Mouse (Mus musculus) liver, adult 2 months (tissue): ENCODE measurements around the gene Fbxw2. TPM values are rescaled to one million over a fixed set of nuclear protein-coding genes. Genes with fewer than 3 reads are reported as not detected.
"Not testable (repeated sequence)": the region's sequence is repeated elsewhere in the genome, so short reads cannot be mapped to it uniquely, and the experiment has no call there.

Experiments
- DNase-seq: peaks from one replicate; pipeline ENCODE4 v3.0.0-alpha.2; 2011; ENCODE audit warnings: low read depth, low spot score; ENCODE audit errors: extremely low read depth
- H3K27ac ChIP-seq: fragments of 200-500 bp; replicated peaks from 2 replicates; pipeline ENCODE4 v1.5.1; 2012; ENCODE audit warnings: low read depth, mild to moderate bottlenecking, control low read depth, inconsistent platforms, low read length; ENCODE audit not compliant: insufficient read depth
- H3K27me3 ChIP-seq: fragments of 200-500 bp; 2 replicates; pipeline ENCODE4 v1.6.1; 2012; ENCODE audit warnings: mild to moderate bottlenecking, moderate library complexity, low read length, inconsistent platforms; ENCODE audit not compliant: control insufficient read depth, insufficient read depth
- H3K36me3 ChIP-seq: fragments of 200-500 bp; 2 replicates; pipeline ENCODE4 v1.6.1; 2012; ENCODE audit warnings: low read length, inconsistent platforms; ENCODE audit not compliant: control insufficient read depth, insufficient read depth
- H3K4me1 ChIP-seq: fragments of 200-500 bp; 2 replicates; pipeline ENCODE4 v1.6.1; 2011; ENCODE audit warnings: low read length; ENCODE audit not compliant: control insufficient read depth, insufficient read depth
- H3K4me3 ChIP-seq: fragments of 200-500 bp; 2 replicates; pipeline ENCODE4 v1.5.1; 2011; ENCODE audit warnings: low read depth, mild to moderate bottlenecking, control low read depth, low read length, moderate library complexity; ENCODE audit not compliant: insufficient read depth
- H3K79me2 ChIP-seq: fragments of 200-500 bp; 2 replicates; pipeline ENCODE4 v1.6.1; 2012; ENCODE audit warnings: inconsistent platforms, mild to moderate bottlenecking, low read length, moderate library complexity; ENCODE audit not compliant: control insufficient read depth, insufficient read depth
- H3K9ac ChIP-seq: fragments of 200-500 bp; 2 replicates; pipeline ENCODE4 v1.6.1; 2012; ENCODE audit warnings: low read depth, mild to moderate bottlenecking, control low read depth, inconsistent platforms, low read length
- CTCF ChIP-seq: fragments of 200-500 bp; IDR thresholded peaks from 2 replicates; pipeline ENCODE4 v1.5.1; 2011; ENCODE audit warnings: low read depth, low read length, control low read depth
- POLR2A ChIP-seq: fragments of 200-500 bp; IDR thresholded peaks from 2 replicates; pipeline ENCODE4 v1.6.1; 2011; ENCODE audit warnings: low read length, control low read depth; ENCODE audit not compliant: insufficient read depth; ENCODE audit errors: extremely low read depth
- WGBS: fragments of 180-500 bp; shearing (Covaris S2); methylation state at CpG from one replicate; pipeline ENCODE4 v1.1.7; 2018; 5-methylcytosine and 5-hydroxymethylcytosine counted together
- polyA plus RNA-seq: library from polyadenylated mRNA; depleted of rRNA; stranded (reverse); fragments of >200 nt; gene quantifications from 2 replicates; pipeline ENCODE4 v1.2.3, GENCODE M21; 2012
- total RNA-seq: library from RNA; depleted of rRNA; stranded (reverse); fragments of >200 nt; gene quantifications from 2 replicates; pipeline ENCODE4 v1.2.3, GENCODE M21; 2014

The Fbxw2 gene
- total and polyA plus RNA-seq, 2 experiments: 24.2 to 51.9 TPM

DNA sequence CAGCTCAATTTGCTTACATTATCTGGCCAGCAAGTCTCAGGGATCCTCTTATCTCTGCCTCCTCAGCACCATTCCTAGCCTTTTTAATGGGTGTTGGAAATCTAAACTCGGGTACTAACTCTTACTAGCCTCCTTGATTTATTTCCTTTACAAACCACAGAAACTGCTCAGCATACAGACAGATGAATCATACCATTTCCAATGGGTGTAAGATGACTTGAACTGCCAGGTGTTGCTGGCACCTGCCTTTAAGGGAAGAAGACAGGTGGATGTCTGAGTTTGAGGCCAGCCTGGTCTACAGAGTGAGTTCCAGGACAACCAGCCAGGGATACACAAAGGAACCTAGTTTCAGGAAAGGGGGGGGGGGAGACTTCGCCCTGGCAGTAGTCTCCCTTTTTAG, 18.1 kb downstream of the Fbxw2 start:
- TF ChIP-seq CTCF (no peak), POLR2A (no peak)
- 72% methylated on average over 2 of the region's 2 CpGs for WGBS
- no peak overlapping the region for H3K4me3 ChIP-seq
- peaks cover 29% of the 10 kb centered on the region; the same call in 1 of the 2 replicates for H3K79me2 ChIP-seq
- H3K4me1 ChIP-seq: peaks cover 15% of the 10 kb centered on the region
- H3K27me3 ChIP-seq: no peaks in the 10 kb centered on the region
- no peak overlapping the region for H3K27ac ChIP-seq
- no peak for DNase-seq
- no peak overlapping the region for H3K9ac ChIP-seq
- H3K36me3 ChIP-seq: peaks cover 55% of the 10 kb centered on the region

DNA sequence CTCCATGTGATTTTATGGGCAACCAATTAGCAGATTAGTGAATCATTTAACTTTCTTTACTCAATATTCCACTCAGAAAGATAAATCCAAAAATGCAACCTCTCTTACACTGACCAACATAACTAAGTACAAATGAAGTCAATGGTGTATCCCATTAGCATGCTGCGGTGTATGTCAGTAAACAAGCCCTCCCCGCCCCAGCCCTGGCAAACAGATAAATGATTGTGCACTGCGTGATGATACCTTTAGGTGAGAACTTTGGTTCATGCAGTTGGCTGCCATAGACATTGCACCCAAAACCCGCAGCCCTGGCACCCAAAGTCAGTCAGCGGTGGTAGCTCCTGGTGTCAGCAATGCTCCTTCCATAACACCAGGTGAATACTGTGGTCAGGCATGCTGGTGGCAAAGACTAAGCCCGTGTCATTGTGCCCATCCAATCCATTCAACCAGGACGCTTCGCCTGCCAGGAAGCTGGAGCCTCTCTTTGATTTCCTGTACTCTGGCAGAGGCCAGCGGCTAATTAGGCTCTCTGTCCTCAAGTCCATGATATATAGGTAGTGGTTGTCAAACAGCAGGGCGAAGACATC, 20.7 kb downstream of the Fbxw2 start:
- Histone ChIP-seq H3K27me3 (no peaks in the 10 kb centered on the region), H3K4me3 (no peak overlapping the region), H3K4me1 (peaks cover 15% of the 10 kb centered on the region), H3K36me3 (peaks cover 32% of the 10 kb centered on the region), H3K27ac (no peak overlapping the region), H3K9ac (no peak overlapping the region), H3K79me2 (peaks cover 27% of the 10 kb centered on the region; the same call in 1 of the 2 replicates)
- WGBS: 75% methylated on average over 10 of the region's 10 CpGs
- TF ChIP-seq POLR2A (no peak), CTCF (no peak)
- no peak for DNase-seq

DNA sequence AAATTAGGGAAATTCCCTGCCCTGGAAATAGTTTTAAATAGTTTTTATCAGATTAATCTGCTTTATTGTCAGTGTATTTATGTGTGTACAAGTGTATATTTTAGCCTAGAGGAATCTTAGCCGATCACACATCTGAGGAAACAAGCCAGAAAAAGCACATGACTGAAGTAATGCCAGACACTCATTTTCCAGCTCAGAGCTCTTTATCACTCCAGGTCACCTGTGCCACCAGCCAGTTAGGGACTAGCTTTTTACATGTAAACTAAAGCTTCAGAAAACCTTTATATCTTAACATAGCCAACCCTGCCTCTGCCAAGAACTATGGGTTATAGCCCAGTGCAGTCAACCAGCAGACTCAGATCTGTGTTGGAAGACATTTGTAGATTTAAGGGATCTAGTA, 21.3 kb downstream of the Fbxw2 start:
- H3K4me1 ChIP-seq: peaks cover 15% of the 10 kb centered on the region
- H3K4me3 ChIP-seq: no peak overlapping the region
- 11% methylated on average over 1 of the region's 1 CpGs for WGBS
- H3K36me3 ChIP-seq: peaks cover 27% of the 10 kb centered on the region
- H3K27me3 ChIP-seq: no peaks in the 10 kb centered on the region
- H3K9ac ChIP-seq: no peak overlapping the region; the same call in 1 of the 2 replicates
- peak; percentile 77 for DNase-seq
- TF ChIP-seq POLR2A (no peak), CTCF (no peak)
- no peak overlapping the region for H3K27ac ChIP-seq
- peaks cover 25% of the 10 kb centered on the region; the same call in 1 of the 2 replicates for H3K79me2 ChIP-seq

DNA sequence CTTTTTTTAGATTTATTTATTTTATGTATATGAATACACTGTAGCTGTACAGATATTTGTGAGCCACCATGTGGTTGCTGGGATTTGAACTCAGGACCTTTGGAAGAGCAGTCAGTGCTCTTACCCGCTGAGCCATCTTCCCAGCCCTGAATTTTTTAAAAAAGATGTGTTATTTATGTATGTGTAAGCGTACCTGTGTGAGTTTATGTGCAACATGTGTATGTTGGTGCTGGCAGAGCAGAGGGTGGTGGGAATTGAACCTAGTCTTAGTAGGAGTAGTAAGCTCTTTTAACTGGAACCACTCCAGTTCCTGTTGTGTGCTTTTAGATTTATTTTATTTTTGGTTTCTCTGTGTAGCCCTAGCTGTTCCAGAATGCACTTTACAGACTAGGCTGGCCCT, 21.9 kb downstream of the Fbxw2 start:
- no peak overlapping the region for H3K4me3 ChIP-seq
- H3K4me1 ChIP-seq: peaks cover 15% of the 10 kb centered on the region
- H3K9ac ChIP-seq: no peak overlapping the region
- H3K79me2 ChIP-seq: peaks cover 24% of the 10 kb centered on the region; the same call in 1 of the 2 replicates
- no peak overlapping the region for H3K27ac ChIP-seq
- WGBS: 95% methylated on average over 2 of the region's 2 CpGs
- DNase-seq: no peak
- peaks cover 23% of the 10 kb centered on the region for H3K36me3 ChIP-seq
- H3K27me3 ChIP-seq: no peaks in the 10 kb centered on the region
- TF ChIP-seq POLR2A: no peak
- no peak for TF ChIP-seq CTCF

DNA sequence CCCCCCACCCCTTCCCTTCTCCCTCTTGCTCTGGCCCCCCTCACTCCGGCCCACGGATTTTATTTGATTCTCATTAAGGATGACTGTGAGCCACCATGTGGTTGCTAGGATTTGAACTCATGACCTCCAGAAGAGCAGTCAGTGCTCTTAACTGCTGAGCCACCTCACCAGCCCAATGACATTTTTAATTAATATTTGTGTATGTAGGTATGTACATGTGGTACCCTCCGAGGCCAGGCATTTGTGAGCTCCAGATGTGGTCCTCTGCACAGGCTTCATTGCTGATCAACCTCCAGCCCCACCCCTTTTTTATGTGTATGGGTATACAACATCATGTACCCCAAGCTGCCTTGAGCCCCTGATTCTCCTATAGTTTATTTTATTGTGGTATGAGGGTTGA, 22.4 kb downstream of the Fbxw2 start:
- DNase-seq: no peak
- Histone ChIP-seq H3K4me1 (peaks cover 18% of the 10 kb centered on the region), H3K27ac (no peak overlapping the region), H3K4me3 (no peak overlapping the region), H3K27me3 (no peaks in the 10 kb centered on the region), H3K9ac (no peak overlapping the region), H3K79me2 (peaks cover 24% of the 10 kb centered on the region; the same call in 1 of the 2 replicates), H3K36me3 (peaks cover 23% of the 10 kb centered on the region)
- WGBS: 77% methylated on average over 3 of the region's 3 CpGs
- TF ChIP-seq POLR2A (no peak), CTCF (no peak)

DNA sequence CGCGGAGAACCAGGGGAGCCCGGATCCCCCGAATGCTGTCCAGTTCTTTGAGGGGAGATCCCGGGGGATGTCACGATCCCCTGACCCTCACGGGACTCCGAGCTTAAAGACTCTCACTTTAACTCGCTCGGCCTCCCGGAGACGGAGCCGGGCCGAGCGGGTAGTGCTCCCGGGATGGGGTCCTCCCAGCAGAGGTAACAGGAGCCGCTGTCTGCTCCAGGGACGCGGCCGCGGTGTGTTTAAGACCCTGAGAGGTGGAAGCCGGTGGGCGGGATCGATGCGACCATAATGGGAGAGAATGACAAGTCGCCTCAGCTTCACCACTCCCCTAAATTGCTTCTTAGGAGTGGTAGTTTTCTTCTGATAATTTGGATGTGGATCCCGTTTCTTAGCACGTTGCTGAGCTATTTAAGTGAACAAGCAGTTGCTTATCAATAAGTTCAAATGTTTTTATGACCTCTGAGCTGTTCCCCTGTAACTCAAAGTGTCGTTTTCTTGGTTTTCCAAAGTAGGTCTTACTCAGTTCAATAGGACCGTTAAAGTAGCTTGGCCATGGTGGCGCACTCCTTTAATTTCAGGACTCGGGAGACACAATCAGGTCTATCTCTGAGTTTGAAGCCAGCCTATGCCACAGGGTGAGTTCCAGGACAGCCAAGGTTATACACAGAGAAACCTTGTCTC, 23.4 kb downstream of the Fbxw2 start:
- Histone ChIP-seq H3K4me3 (peak overlapping the region; percentile 91), H3K27ac (peak overlapping the region; percentile 73), H3K9ac (peak overlapping the region; percentile 90), H3K4me1 (peaks cover 18% of the 10 kb centered on the region), H3K36me3 (peaks cover 15% of the 10 kb centered on the region), H3K79me2 (peaks cover 18% of the 10 kb centered on the region; the same call in 1 of the 2 replicates)
- DNase-seq: peak; percentile 64
- H3K27me3 ChIP-seq: not testable (repeated sequence)
- under 1% methylated on average over 32 of the region's 32 CpGs for whole genome bisulfite sequencing
